Mouse (Mus musculus): ENCODE data around the gene Vgll4.
"Not testable (repeated sequence)": the region's sequence is repeated elsewhere in the genome, so short reads cannot be mapped to it uniquely, and the experiment has no call there.

Gene Vgll4

GRCm38 (mm10) chr6:114900194-114900593 lies 69.6 kb downstream of the Vgll4 start:
- DNase-seq (ENCODE audit: low read depth in 1 of 2, low spot score in 2 of 2): no peak

- no peak for DNase-seq (ENCODE audit: low read depth in 1 of 2, low spot score in 2 of 2)
Observed at GRCm38 (mm10) chr6:114899652-114900051, 70.1 kb downstream of the Vgll4 start.

DNA sequence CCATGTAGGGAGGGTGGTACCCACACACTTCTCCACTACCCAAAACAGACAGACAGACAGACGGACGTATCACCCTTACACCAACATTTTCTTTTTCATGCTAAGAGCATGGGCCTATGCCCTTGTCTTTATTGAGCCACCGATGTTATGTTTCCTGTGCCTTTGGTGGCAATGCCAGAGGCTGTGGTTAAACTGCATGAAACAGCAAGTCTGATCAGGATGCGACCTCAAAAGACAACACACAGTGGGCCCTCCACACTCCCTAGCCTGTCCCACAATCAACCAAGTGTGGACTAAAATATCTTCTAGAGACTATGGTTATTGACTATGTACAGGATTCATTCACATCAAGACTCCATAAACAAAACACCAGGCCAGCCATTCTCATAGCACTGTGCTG lies 70.8 kb downstream of the Vgll4 start:
- no peak for DNase-seq (ENCODE audit: low read depth in 1 of 2, low spot score in 2 of 2)

DNA sequence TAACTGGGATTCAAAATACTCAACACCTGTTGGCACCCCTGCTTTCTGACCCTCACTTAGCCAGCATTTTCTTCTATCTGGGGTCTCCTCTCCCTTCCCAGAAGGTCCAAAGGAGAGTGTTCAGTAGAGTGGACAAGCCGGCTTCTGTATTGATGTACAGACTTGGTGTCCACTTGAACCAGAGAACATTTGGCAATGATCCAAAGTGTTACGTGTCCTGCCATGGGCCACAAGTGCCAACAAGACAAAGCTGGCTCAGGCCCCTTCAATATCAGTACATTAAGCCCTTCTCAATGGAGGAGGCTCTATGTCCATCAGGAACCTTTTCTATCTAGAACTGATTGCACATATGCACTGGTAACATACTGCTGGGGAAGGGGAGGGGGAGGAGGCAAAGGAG lies 73.5 kb downstream of the Vgll4 start:
- DNase-seq (ENCODE audit: low read depth in 1 of 2, low spot score in 2 of 2): no peak

GRCm38 (mm10) chr6:114895191-114895590 lies 74.6 kb downstream of the Vgll4 start:
- no peak for DNase-seq (ENCODE audit: low read depth in 1 of 2, low spot score in 2 of 2)

- peak in 1 of 2 experiments; percentile 52 for DNase-seq (ENCODE audit: low read depth in 1 of 2, low spot score in 2 of 2)
Observed at GRCm38 (mm10) chr6:114894548-114895106, 75.2 kb downstream of the Vgll4 start.

- peak; percentile 92 to 94 for DNase-seq (ENCODE audit: low read depth in 1 of 2, low spot score in 2 of 2)
Observed at GRCm38 (mm10) chr6:114893427-114894209, 76.2 kb downstream of the Vgll4 start.

GRCm38 (mm10) chr6:114892363-114892762 lies 77.4 kb downstream of the Vgll4 start:
- no peak for DNase-seq (ENCODE audit: low read depth in 1 of 2, low spot score in 2 of 2)

- no peak for DNase-seq (ENCODE audit: low read depth in 1 of 2, low spot score in 2 of 2)
Observed at GRCm38 (mm10) chr6:114891771-114892170, 78.0 kb downstream of the Vgll4 start.

GRCm38 (mm10) chr6:114891272-114891671 lies 78.5 kb downstream of the Vgll4 start:
- DNase-seq (ENCODE audit: low read depth in 1 of 2, low spot score in 2 of 2): no peak

DNA sequence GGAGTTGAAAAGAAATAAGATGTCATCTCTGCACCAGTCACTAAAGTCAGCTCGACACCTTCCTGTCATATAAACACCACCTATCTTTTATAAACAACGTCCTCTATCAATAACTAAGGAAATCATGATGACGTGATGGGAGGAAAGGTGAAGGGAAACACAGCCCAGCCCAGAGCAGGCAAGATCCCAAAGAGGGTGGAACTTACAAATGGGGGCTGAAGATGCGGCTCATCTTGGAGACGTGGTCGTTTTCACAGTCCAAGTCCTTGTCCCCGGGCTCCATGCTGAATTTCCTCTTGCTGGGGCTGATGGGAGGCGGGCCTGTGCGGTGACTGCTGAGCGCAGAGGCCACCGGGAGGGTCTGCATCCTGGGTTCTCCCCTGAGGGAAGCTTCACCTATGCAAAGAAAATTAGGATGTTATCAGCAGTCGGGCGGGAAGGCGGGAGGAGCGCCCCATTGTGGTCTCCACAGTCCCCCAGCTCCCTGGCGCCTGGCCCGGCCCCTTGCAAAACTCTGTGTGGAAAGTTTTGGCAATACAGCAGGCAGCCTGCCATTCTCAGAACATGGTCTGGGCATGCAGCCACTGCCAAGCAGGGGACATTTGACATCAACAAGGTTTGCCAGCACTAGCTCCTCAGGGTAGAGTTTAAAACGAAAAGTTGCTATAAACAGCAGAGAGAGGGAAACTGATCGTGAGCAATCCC lies 79.2 kb downstream of the Vgll4 start:
- DNase-seq (ENCODE audit: low read depth in 1 of 2, low spot score in 2 of 2): no peak

GRCm38 (mm10) chr6:114889971-114890370 lies 79.8 kb downstream of the Vgll4 start:
- not testable (repeated sequence) for DNase-seq (ENCODE audit: low read depth in 1 of 2, low spot score in 2 of 2)

DNA sequence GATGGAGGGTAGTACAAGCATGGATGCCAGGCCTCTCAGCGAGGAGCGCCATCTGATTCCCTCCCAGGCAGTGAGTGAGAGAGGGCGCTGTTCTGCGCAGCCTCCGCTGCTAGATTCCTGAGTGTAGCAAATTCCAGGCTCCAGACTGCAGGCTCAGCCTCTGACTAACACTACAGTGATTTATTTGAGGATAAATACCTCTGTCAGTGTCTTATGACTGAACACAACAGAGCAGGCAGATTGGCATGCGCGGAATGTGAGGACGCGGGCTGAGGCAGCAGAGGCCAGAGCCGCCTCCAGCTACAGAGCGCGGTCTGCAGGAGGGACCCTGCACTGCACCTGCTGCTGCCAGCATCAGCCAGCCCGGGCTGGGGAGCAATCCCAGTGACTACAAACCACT lies 80.9 kb downstream of the Vgll4 start:
- no peak for DNase-seq (ENCODE audit: low read depth in 1 of 2, low spot score in 2 of 2)

DNA sequence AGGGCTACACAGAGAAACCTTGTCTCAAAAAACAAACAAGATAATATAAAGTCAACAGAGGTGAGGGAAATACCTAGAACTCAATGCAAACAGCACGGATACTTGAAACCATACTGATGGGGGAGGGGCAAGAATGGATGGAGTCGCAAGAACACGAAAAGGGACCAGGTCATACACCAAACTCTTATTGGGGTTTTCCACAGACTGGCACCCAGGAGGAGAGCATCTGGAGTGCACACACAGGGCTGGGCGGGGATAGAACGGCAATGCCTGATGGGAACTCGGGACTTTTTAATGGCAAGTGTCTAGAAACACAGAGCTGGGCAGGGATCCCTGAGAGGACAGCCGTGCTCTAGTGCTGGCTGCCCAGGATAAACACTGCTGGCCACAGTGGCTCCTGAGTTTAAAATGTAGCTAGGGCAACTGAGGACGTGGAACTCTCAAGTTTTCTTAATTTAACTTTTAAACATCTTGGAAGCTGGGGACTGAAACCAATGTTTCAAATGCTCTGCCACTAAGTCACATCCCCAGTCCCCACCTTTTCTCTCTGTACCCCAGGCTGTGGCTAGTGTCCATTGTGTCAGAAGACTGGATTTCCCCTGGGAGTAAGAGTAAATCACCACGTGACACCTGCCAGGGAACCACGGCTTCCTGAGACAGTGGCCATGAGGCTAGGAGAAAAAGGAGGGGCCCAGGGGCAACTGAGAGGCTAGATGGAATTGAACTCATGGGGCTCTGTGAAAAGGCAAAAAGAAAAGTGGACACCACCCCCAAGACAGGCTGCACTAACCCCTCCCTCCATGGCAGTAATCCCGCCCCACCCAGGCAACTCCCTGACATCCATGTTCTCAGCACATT lies 83.1 kb downstream of the Vgll4 start:
- no peak for DNase-seq (ENCODE audit: low read depth in 1 of 2, low spot score in 2 of 2)

DNA sequence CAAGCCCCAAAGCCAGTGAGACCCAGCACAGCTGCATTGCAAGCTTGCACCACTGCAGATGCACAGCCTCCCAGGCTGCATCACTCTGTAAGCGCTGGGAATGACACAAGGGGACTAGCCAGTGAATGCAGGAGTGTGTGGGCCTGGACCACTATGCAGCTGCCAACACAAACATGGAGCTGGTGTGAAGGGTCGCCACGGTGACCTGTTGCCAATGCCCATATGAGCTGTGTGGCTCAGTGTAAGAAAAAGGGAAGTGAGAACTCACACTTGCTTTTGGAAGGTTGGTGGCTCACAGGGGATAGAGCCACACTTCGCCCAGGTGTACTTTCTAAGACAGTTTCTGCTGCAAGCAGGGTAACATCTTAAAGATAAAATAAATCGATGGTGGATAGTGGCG lies 83.8 kb downstream of the Vgll4 start:
- no peak for DNase-seq (ENCODE audit: low read depth in 1 of 2, low spot score in 2 of 2)

DNA sequence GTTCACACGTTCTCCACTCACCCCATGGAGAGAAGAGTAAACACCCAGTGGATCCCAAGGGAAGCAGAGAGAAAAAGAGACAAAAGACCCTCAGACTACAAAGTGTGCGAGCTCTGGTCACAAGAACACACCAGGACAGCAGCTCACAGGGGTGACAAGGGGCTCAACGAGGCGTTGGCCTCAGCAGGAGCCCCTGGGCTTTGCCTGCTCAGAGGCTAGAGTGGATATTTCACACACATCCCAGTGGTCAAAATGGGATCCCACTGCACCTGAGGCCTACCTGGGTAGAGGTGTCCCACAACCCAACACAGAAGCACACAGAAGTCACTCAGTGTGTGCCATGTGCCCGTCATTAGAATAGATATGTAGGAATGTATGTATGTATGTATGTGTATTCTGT lies 84.7 kb downstream of the Vgll4 start:
- no peak for DNase-seq (ENCODE audit: low read depth in 1 of 2, low spot score in 2 of 2)

DNA sequence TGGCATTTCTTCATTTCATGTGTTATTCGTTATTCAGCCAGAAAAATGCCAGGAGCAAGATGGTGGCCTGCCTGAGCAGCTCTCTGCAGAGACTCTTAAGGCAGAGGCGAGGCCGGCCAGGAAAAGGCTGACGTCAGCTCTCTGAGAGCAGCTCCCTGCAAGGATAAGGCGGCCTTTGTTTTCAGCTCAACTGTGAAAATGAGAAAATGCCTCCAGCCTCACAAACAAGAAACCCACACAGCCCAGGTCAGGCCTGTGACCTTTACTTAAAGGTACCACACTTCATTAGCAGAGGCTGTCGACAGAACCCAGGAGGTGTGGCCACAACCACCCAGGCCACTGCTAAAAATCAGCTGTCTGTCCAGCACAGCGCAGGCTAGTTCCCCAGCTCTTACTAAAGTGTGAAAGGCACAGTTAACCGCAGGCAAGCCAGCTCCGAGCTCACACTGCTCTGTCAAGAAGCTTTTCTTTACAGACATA lies 86.5 kb downstream of the Vgll4 start:
- no peak for DNase-seq (ENCODE audit: low read depth in 1 of 2, low spot score in 2 of 2)

- no peak for DNase-seq (ENCODE audit: low read depth in 1 of 2, low spot score in 2 of 2)
Observed at GRCm38 (mm10) chr6:114882675-114883074, 87.1 kb downstream of the Vgll4 start.

- DNase-seq (ENCODE audit: low read depth in 1 of 2, low spot score in 2 of 2): no peak
Observed at GRCm38 (mm10) chr6:114882212-114882611, 87.6 kb downstream of the Vgll4 start.

DNA sequence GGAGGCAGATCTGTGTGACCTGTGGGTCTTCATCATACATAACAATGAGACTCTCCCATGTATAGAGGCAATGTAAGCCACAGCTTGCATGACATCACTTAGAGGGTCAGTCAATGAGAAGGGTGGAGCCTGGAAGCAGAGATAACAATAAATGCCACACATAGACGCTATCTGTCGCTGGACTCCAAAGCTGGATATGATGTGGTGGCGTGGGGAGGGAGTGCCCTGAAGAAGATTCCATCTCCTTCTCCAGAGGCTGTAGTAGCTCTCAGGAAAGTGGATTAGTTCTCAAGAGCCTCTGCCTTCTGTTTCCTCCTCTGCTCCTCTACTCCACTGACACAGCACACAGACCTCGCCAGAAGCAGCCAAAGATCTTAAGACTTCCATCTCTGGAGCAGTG lies 89.0 kb downstream of the Vgll4 start:
- no peak for DNase-seq (ENCODE audit: low read depth in 1 of 2, low spot score in 2 of 2)

DNA sequence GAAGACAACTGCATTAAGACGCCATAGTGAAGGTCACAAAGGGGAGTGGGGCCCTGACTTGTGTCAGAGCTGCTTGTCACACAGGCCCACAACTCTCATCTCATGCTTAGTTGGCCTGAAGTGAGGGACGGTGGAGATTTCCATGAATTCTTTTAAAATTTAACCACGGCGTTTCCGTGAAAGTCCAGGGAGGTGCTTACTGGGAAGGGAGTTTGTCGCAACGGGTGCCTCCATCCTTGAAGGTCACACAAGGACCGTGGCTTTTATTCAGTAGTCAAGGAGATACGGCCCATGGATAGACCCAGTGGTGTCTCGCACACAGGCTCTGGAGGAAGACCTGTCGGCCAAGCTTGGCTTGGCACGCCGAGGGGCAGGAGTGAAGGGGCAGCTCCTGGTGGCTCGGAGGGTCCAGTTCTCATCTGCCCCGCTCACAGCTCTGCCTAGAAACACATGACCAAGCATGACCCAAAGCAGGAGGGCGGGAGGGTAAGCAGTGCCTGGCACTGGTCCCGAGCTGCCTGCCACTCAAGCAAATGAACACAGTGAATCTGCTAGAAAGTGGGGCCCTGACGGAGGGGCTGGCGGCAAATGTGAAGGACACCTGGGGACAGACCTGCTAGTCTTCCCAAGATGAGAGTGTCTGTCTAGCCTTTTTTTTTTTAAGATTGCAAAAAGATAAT lies 90.8 kb downstream of the Vgll4 start:
- DNase-seq (ENCODE audit: low read depth in 1 of 2, low spot score in 2 of 2): no peak

Measured in monocyte, adult 2 months (primary cell).